Mouse (Mus musculus) limb, embryonic 14.5 days (tissue): Measurements from ENCODE around the gene Ksr1. TPM values are rescaled to one million over a fixed set of nuclear protein-coding genes. Genes with fewer than 3 reads are reported as not detected.

ENCODE experiments used
- ATAC-seq: fragments of 200-750 bp; cut with Nextera tagmentation; 2 replicates; pipeline ENCODE4 v1.8.0; 2017; ENCODE audit warnings: low read depth, moderate number of reproducible peaks, moderate TSS enrichment; ENCODE audit not compliant: low FRiP score
- DNase-seq: peaks from one replicate; pipeline ENCODE4 v3.0.0-alpha.2; 2015; ENCODE audit warnings: low spot score
- H3K27ac ChIP-seq: fragments of 300-500 bp; sonication (generic); replicated peaks from 2 replicates; pipeline ENCODE4 v1.5.1; 2014; ENCODE audit warnings: low read depth, mild to moderate bottlenecking, low read length, moderate library complexity, mixed read lengths
- H3K27me3 ChIP-seq: fragments of 300-500 bp; sonication (generic); 2 replicates; pipeline ENCODE4 v1.6.1; 2014; ENCODE audit warnings: low read length, mixed read lengths; ENCODE audit not compliant: control insufficient read depth, insufficient read depth
- H3K36me3 ChIP-seq: fragments of 300-500 bp; sonication (generic); 2 replicates; pipeline ENCODE4 v1.6.1; 2014; ENCODE audit warnings: mild to moderate bottlenecking, low read length, moderate library complexity, mixed read lengths; ENCODE audit not compliant: control insufficient read depth, insufficient read depth
- H3K4me1 ChIP-seq: fragments of 300-500 bp; sonication (generic); 2 replicates; pipeline ENCODE4 v1.6.1; 2014; ENCODE audit warnings: antibody characterized with exemption, low read length, mixed read lengths; ENCODE audit not compliant: control insufficient read depth, insufficient read depth
- H3K4me2 ChIP-seq: fragments of 300-500 bp; sonication (generic); replicated peaks from 2 replicates; pipeline ENCODE4 v1.6.1; 2014; ENCODE audit warnings: low read depth, mild to moderate bottlenecking, low read length, moderate library complexity; ENCODE audit not compliant: severe bottlenecking
- H3K4me3 ChIP-seq: fragments of 300-500 bp; sonication (generic); replicated peaks from 2 replicates; pipeline ENCODE4 v1.5.1; 2014; ENCODE audit warnings: low read length
- H3K9ac ChIP-seq: fragments of 300-500 bp; sonication (generic); 2 replicates; pipeline ENCODE4 v1.6.1; 2014; ENCODE audit warnings: mild to moderate bottlenecking, low read depth, low read length, moderate library complexity; ENCODE audit not compliant: severe bottlenecking
- H3K9me3 ChIP-seq: fragments of 300-500 bp; sonication (generic); 2 replicates; pipeline ENCODE4 v1.6.1; 2016; ENCODE audit warnings: low read length; ENCODE audit not compliant: control insufficient read depth
- POLR2A ChIP-seq: fragments of 200-500 bp; IDR thresholded peaks from 2 replicates; pipeline ENCODE4 v1.8.0; 2012; ENCODE audit warnings: inconsistent platforms, mild to moderate bottlenecking, moderate library complexity, borderline replicate concordance; ENCODE audit not compliant: insufficient read depth, insufficient read length; ENCODE audit errors: extremely low read depth
- WGBS: fragments of 180-500 bp; shearing (Covaris S2); extraction: QIAGEN DNeasy Blood & Tissue Kit; methylation state at CpG from one replicate; pipeline ENCODE4 v1.1.7; 2014; 5-methylcytosine and 5-hydroxymethylcytosine counted together
- polyA plus RNA-seq, 2 experiments: library from polyadenylated mRNA; depleted of rRNA in 1 of 2; stranded (reverse) in 1 of 2; unstranded in 1 of 2; fragments of >200 nt; fragmentation: Nextera tagmentation in 1 of 2; extraction: Ambion mirVana in 1 of 2; gene quantifications; 2 replicates each; pipeline versions ENCODE4 v1.2.1 to v1.2.3; 2012 to 2014

The Ksr1 gene
- polyA plus RNA-seq, 2 experiments: 8.2 to 24.1 TPM

GRCm38 (mm10) chr11:79126963-79127362, 19.2 kb downstream of the Ksr1 start:
- TF ChIP-seq POLR2A: no peak
- H3K27ac ChIP-seq: no peak overlapping the region
- H3K36me3 ChIP-seq: no peaks in the 10 kb centered on the region
- H3K27me3 ChIP-seq: no peaks in the 10 kb centered on the region
- no peaks in the 10 kb centered on the region for H3K9me3 ChIP-seq
- peaks cover 14% of the 10 kb centered on the region for H3K4me1 ChIP-seq
- no peak overlapping the region for H3K4me3 ChIP-seq
- 70% methylated on average over 3 of the region's 3 CpGs for WGBS
- no peak overlapping the region for H3K9ac ChIP-seq
- ATAC-seq: no peak
- H3K4me2 ChIP-seq: no peak overlapping the region
- no peak for DNase-seq

- H3K9ac ChIP-seq: no peak overlapping the region
- no peak overlapping the region for H3K4me2 ChIP-seq
- WGBS: 76% methylated on average over 8 of the region's 8 CpGs
- H3K36me3 ChIP-seq: no peaks in the 10 kb centered on the region
- no peak for ATAC-seq
- no peak overlapping the region for H3K4me3 ChIP-seq
- peaks cover 4% of the 10 kb centered on the region; the same call in 1 of the 2 replicates for H3K4me1 ChIP-seq
- no peaks in the 10 kb centered on the region for H3K9me3 ChIP-seq
- H3K27ac ChIP-seq: no peak overlapping the region
- DNase-seq: no peak
- no peak for TF ChIP-seq POLR2A
- H3K27me3 ChIP-seq: no peaks in the 10 kb centered on the region
These were observed 20.4 kb downstream of the Ksr1 start for GRCm38 (mm10) chr11:79125775-79126174.

- H3K27me3 ChIP-seq: no peaks in the 10 kb centered on the region
- H3K27ac ChIP-seq: no peak overlapping the region
- no peak overlapping the region for H3K4me2 ChIP-seq
- H3K36me3 ChIP-seq: no peaks in the 10 kb centered on the region
- WGBS: 82% methylated on average over 10 of the region's 10 CpGs
- peaks cover 4% of the 10 kb centered on the region; the same call in 1 of the 2 replicates for H3K4me1 ChIP-seq
- no peaks in the 10 kb centered on the region for H3K9me3 ChIP-seq
- no peak for ATAC-seq
- H3K4me3 ChIP-seq: no peak overlapping the region
- no peak for DNase-seq
- no peak overlapping the region for H3K9ac ChIP-seq
- TF ChIP-seq POLR2A: no peak
These were observed 23.7 kb downstream of the Ksr1 start for GRCm38 (mm10) chr11:79122556-79122955.

GRCm38 (mm10) chr11:79120087-79120486, 26.1 kb downstream of the Ksr1 start:
- TF ChIP-seq POLR2A: no peak
- no peak for ATAC-seq
- Histone ChIP-seq H3K4me3 (no peak overlapping the region), H3K4me2 (no peak overlapping the region), H3K4me1 (peaks cover 10% of the 10 kb centered on the region), H3K36me3 (no peaks in the 10 kb centered on the region), H3K27ac (no peak overlapping the region), H3K27me3 (no peaks in the 10 kb centered on the region), H3K9ac (no peak overlapping the region), H3K9me3 (no peaks in the 10 kb centered on the region)
- WGBS: 68% methylated on average over 3 of the region's 3 CpGs
- DNase-seq: no peak

GRCm38 (mm10) chr11:79118918-79119377, 27.3 kb downstream of the Ksr1 start:
- Histone ChIP-seq H3K27ac (no peak overlapping the region), H3K4me1 (peaks cover 10% of the 10 kb centered on the region), H3K4me3 (no peak overlapping the region), H3K9ac (no peak overlapping the region), H3K27me3 (no peaks in the 10 kb centered on the region), H3K36me3 (no peaks in the 10 kb centered on the region), H3K4me2 (no peak overlapping the region), H3K9me3 (no peaks in the 10 kb centered on the region)
- ATAC-seq: no peak
- DNase-seq: no peak
- TF ChIP-seq POLR2A: no peak
- WGBS: 63% methylated on average over 5 of the region's 5 CpGs

- no peak for DNase-seq
- Histone ChIP-seq H3K4me3 (no peak overlapping the region), H3K4me2 (no peak overlapping the region), H3K4me1 (peaks cover 12% of the 10 kb centered on the region), H3K9me3 (no peaks in the 10 kb centered on the region), H3K27ac (no peak overlapping the region), H3K27me3 (no peaks in the 10 kb centered on the region), H3K36me3 (no peaks in the 10 kb centered on the region), H3K9ac (no peak overlapping the region)
- no peak for TF ChIP-seq POLR2A
- 23% methylated on average over 9 of the region's 9 CpGs for WGBS
- no peak for ATAC-seq
These were observed 29.5 kb downstream of the Ksr1 start for GRCm38 (mm10) chr11:79116665-79117064.
